Mouse (Mus musculus) kidney, embryonic 15.5 days (tissue): ENCODE measurements at regions not wholly inside any gene's neighbourhood (a gene's known extent, or its start where the extent isn't known, plus 50 kb on each side); places are given as distances from the start of the nearest gene placed in this dataset.

Source experiments
- ATAC-seq: fragments of 200-750 bp; cut with Nextera tagmentation; replicated peaks from 2 replicates; pipeline ENCODE4 v1.8.0; 2017; ENCODE audit warnings: moderate TSS enrichment; ENCODE audit not compliant: low FRiP score
- H3K27ac ChIP-seq: fragments of 300-500 bp; sonication (generic); 2 replicates; pipeline ENCODE4 v1.5.1; 2015; ENCODE audit warnings: mild to moderate bottlenecking, inconsistent platforms
- H3K27me3 ChIP-seq: fragments of 300-500 bp; sonication (generic); 2 replicates; pipeline ENCODE4 v1.6.1; 2015; ENCODE audit warnings: inconsistent platforms
- H3K36me3 ChIP-seq: fragments of 300-500 bp; sonication (generic); 2 replicates; pipeline ENCODE4 v1.6.1; 2015; ENCODE audit warnings: inconsistent platforms
- H3K4me1 ChIP-seq: fragments of 300-500 bp; sonication (generic); 2 replicates; pipeline ENCODE4 v1.6.1; 2015; ENCODE audit warnings: inconsistent platforms
- H3K4me2 ChIP-seq: fragments of 300-500 bp; sonication (generic); 2 replicates; pipeline ENCODE4 v1.6.1; 2015; ENCODE audit warnings: moderate library complexity, mild to moderate bottlenecking, inconsistent platforms
- H3K4me3 ChIP-seq: fragments of 300-500 bp; sonication (generic); replicated peaks from 2 replicates; pipeline ENCODE4 v1.5.1; 2015; ENCODE audit warnings: mild to moderate bottlenecking, inconsistent platforms
- H3K9ac ChIP-seq: fragments of 300-500 bp; sonication (generic); 2 replicates; pipeline ENCODE4 v1.6.1; 2015; ENCODE audit warnings: mild to moderate bottlenecking, inconsistent platforms
- H3K9me3 ChIP-seq: fragments of 300-500 bp; sonication (generic); replicated peaks from 2 replicates; pipeline ENCODE4 v1.6.1; 2016; ENCODE audit warnings: inconsistent platforms
- WGBS: fragments of 180-500 bp; shearing (Covaris S2); methylation state at CpG from one replicate; pipeline ENCODE4 v1.1.7; 2015; ENCODE audit warnings: mixed read lengths; 5-methylcytosine and 5-hydroxymethylcytosine counted together

- no peak for ATAC-seq
- no peak overlapping the region for H3K4me3 ChIP-seq
- H3K27ac ChIP-seq: no peak overlapping the region
- H3K36me3 ChIP-seq: no peaks in the 10 kb centered on the region
- no peaks in the 10 kb centered on the region for H3K27me3 ChIP-seq
- no peaks in the 10 kb centered on the region for H3K4me1 ChIP-seq
- H3K9me3 ChIP-seq: no peaks in the 10 kb centered on the region
- no peak overlapping the region for H3K4me2 ChIP-seq
- no peak overlapping the region for H3K9ac ChIP-seq
Measured at GRCm38 (mm10) chr4:53915326-53915725, 89.5 kb downstream of the Tmem38b start.

- Histone ChIP-seq H3K27ac (no peak overlapping the region), H3K36me3 (no peaks in the 10 kb centered on the region), H3K27me3 (no peaks in the 10 kb centered on the region), H3K9ac (no peak overlapping the region), H3K4me3 (no peak overlapping the region), H3K9me3 (no peaks in the 10 kb centered on the region), H3K4me1 (no peaks in the 10 kb centered on the region), H3K4me2 (no peak overlapping the region)
- peak; percentile 64; the same call in 1 of the 2 replicates for ATAC-seq
Measured at GRCm38 (mm10) chr4:53919188-53919587, 93.3 kb downstream of the Tmem38b start.

DNA sequence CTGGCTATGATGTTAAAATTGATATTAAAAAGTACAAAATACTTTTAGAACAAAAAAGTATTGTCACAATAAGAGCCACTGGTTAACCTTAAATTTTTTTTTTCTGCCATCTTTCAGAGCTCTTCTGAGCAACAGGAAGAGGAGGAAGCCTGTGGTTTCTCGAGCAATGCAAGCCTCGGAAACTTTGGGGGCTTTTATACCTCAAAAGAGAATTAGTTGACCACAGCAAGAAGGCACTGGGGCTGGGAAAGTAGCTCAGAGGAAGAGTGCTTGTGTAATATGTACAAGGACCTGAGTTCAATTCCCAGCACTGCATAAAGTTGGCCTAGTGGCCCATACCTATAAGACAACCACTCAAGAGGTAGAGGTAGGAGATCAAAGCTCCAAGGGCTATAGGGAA, 94.7 kb downstream of the Tmem38b start:
- no peaks in the 10 kb centered on the region for H3K4me1 ChIP-seq
- no peaks in the 10 kb centered on the region for H3K9me3 ChIP-seq
- no peak for ATAC-seq
- H3K4me2 ChIP-seq: no peak overlapping the region
- H3K27me3 ChIP-seq: no peaks in the 10 kb centered on the region
- no peak overlapping the region for H3K4me3 ChIP-seq
- H3K36me3 ChIP-seq: no peaks in the 10 kb centered on the region
- 59% methylated on average over 2 of the region's 2 CpGs for whole genome bisulfite sequencing
- H3K27ac ChIP-seq: no peak overlapping the region
- H3K9ac ChIP-seq: no peak overlapping the region

DNA sequence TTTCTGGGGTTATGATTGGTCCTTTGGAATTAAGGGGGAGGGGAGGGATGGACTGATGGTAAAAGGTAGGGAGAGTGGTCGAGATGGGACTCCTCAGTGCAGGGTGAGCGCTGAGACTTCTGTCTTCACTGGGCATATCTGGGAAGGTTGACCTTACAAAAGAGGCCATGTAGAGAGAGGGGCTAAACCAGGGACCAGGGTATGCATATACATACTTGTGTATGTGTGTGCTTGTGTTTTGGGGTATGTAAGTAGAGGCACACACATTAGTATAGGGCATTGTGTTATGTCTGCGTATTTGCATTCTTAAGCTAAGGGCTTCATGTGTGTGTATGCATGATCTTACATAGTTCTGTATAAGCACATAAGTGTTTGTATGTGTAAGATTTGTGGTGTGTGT, 105.2 kb downstream of the Tmem38b start:
- Histone ChIP-seq H3K9me3 (no peaks in the 10 kb centered on the region), H3K36me3 (no peaks in the 10 kb centered on the region), H3K27me3 (no peaks in the 10 kb centered on the region), H3K4me3 (no peak overlapping the region), H3K9ac (no peak overlapping the region), H3K27ac (no peak overlapping the region), H3K4me1 (peaks cover 3% of the 10 kb centered on the region; the same call in 1 of the 2 replicates), H3K4me2 (no peak overlapping the region)
- WGBS: 88% methylated on average over 3 of the region's 3 CpGs
- peak; percentile 43 for ATAC-seq

DNA sequence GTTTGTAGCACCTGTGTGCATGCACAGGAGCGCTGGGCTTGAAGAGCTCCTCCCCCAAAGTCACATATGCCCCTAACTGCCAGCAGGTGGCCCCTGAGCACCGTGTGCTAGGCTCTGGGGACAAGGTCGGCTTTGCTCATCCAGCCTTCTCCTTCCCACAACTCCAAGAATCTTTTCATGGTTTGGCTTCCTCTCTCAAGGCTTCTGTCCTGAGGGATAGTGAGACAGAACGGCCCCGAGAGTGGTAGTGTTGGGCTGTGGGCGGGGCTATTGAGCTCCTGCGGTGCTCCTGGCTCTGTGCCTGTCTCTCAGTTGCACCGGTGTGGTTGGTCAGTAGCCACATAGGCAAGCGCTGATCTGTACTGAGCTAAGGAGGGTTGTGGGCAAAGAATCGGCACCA, 105.7 kb downstream of the Tmem38b start:
- Histone ChIP-seq H3K27ac (no peak overlapping the region), H3K9me3 (no peaks in the 10 kb centered on the region), H3K4me2 (peak overlapping the region; percentile 54), H3K9ac (no peak overlapping the region), H3K27me3 (no peaks in the 10 kb centered on the region), H3K4me3 (peak overlapping the region; percentile 33), H3K4me1 (peaks cover 3% of the 10 kb centered on the region; the same call in 1 of the 2 replicates), H3K36me3 (no peaks in the 10 kb centered on the region)
- WGBS: 16% methylated on average over 10 of the region's 10 CpGs
- peak; percentile 87 for ATAC-seq

- Histone ChIP-seq H3K4me1 (peaks cover 3% of the 10 kb centered on the region; the same call in 1 of the 2 replicates), H3K27ac (no peak overlapping the region), H3K4me3 (no peak overlapping the region), H3K27me3 (no peaks in the 10 kb centered on the region), H3K9me3 (no peaks in the 10 kb centered on the region), H3K9ac (no peak overlapping the region), H3K4me2 (no peak overlapping the region), H3K36me3 (no peaks in the 10 kb centered on the region)
- WGBS: 26% methylated on average over 5 of the region's 5 CpGs
- ATAC-seq: no peak
Measured at GRCm38 (mm10) chr4:53935306-53935705, 109.5 kb downstream of the Tmem38b start.

GRCm38 (mm10) chr4:53948736-53949135, 122.9 kb downstream of the Tmem38b start:
- Histone ChIP-seq H3K4me2 (no peak overlapping the region), H3K36me3 (no peaks in the 10 kb centered on the region), H3K9ac (no peak overlapping the region), H3K27me3 (no peaks in the 10 kb centered on the region), H3K9me3 (no peaks in the 10 kb centered on the region), H3K4me3 (no peak overlapping the region), H3K27ac (no peak overlapping the region), H3K4me1 (0 out of 2 replicates have a peak, but pooled peaks cover 4% of the 10 kb centered on the region)
- ATAC-seq: no peak
- 81% methylated on average over 7 of the region's 7 CpGs for WGBS

DNA sequence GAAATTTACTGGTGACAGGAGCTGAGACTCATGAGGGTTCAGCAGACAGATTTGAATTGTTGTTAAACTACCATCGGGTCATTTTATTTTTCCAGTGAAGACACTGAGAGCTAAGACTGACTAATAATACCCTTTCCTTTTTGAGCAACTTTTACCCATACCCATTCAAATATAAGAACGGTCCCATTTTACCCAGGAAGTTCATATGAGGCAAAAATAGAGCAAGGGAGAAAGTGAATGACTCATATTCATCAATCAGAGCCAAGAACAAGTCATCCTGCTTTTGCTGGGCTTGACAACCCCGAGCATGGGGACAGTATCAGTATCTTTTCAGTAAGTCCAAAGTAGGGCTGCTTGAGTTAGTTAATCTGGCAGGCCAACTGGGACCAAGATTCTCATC, 123.3 kb downstream of the Tmem38b start:
- H3K36me3 ChIP-seq: no peaks in the 10 kb centered on the region
- H3K4me1 ChIP-seq: 0 out of 2 replicates have a peak, but pooled peaks cover 4% of the 10 kb centered on the region
- no peaks in the 10 kb centered on the region for H3K9me3 ChIP-seq
- WGBS: 84% methylated on average over 3 of the region's 3 CpGs
- no peak overlapping the region for H3K4me2 ChIP-seq
- no peak overlapping the region for H3K4me3 ChIP-seq
- H3K27ac ChIP-seq: no peak overlapping the region
- no peak for ATAC-seq
- H3K9ac ChIP-seq: no peak overlapping the region
- H3K27me3 ChIP-seq: no peaks in the 10 kb centered on the region

- Histone ChIP-seq H3K27ac (no peak overlapping the region), H3K4me3 (no peak overlapping the region), H3K36me3 (no peaks in the 10 kb centered on the region), H3K9me3 (no peaks in the 10 kb centered on the region), H3K4me1 (0 out of 2 replicates have a peak, but pooled peaks cover 4% of the 10 kb centered on the region), H3K9ac (no peak overlapping the region), H3K27me3 (no peaks in the 10 kb centered on the region), H3K4me2 (no peak overlapping the region)
- WGBS: 76% methylated on average over 6 of the region's 6 CpGs
- no peak for ATAC-seq
Measured at GRCm38 (mm10) chr4:53950496-53950895, 124.7 kb downstream of the Tmem38b start.

- H3K36me3 ChIP-seq: no peaks in the 10 kb centered on the region
- no peak overlapping the region for H3K9ac ChIP-seq
- no peak for ATAC-seq
- 0 out of 2 replicates have a peak, but pooled peaks cover 4% of the 10 kb centered on the region for H3K4me1 ChIP-seq
- H3K27ac ChIP-seq: no peak overlapping the region
- no peak overlapping the region for H3K4me3 ChIP-seq
- WGBS: 32% methylated on average over 3 of the region's 3 CpGs
- no peak overlapping the region for H3K4me2 ChIP-seq
- H3K9me3 ChIP-seq: no peaks in the 10 kb centered on the region
- no peaks in the 10 kb centered on the region for H3K27me3 ChIP-seq
Measured at GRCm38 (mm10) chr4:53951003-53951733, 125.3 kb downstream of the Tmem38b start.

- Histone ChIP-seq H3K36me3 (no peaks in the 10 kb centered on the region), H3K27me3 (no peaks in the 10 kb centered on the region), H3K27ac (0 out of 2 replicates have a peak overlapping the region, but pooled peaks have one; percentile 13), H3K9ac (no peak overlapping the region), H3K4me2 (no peak overlapping the region), H3K4me3 (no peak overlapping the region), H3K9me3 (no peaks in the 10 kb centered on the region), H3K4me1 (0 out of 2 replicates have a peak, but pooled peaks cover 4% of the 10 kb centered on the region)
- no peak for ATAC-seq
- 66% methylated on average over 5 of the region's 5 CpGs for WGBS
Measured at GRCm38 (mm10) chr4:53951734-53952109, 125.9 kb downstream of the Tmem38b start.

DNA sequence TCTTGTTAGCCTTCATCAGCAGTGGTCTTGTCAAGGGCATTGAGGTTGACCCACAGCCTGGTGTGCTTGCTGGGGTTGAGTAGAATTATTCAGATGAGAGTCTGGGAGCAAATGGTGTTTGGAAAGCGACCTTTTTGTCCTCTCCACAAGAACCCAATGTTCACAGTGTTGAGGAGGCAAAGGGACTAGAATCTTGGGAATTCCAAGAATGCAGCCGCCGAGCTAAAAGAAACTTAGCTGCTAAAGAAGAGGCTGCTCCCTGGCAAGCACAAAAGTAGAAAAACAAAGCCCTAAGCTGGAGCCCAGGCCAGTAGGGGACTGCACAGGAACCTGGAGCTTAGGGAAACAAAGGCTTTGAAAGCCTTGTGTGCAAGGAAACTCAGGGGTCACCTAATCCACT, 126.4 kb downstream of the Tmem38b start:
- peak overlapping the region; percentile 20; the same call in 1 of the 2 replicates for H3K27ac ChIP-seq
- 0 out of 2 replicates have a peak, but pooled peaks cover 4% of the 10 kb centered on the region for H3K4me1 ChIP-seq
- WGBS: 27% methylated on average over 3 of the region's 3 CpGs
- no peaks in the 10 kb centered on the region for H3K36me3 ChIP-seq
- no peak overlapping the region for H3K4me3 ChIP-seq
- no peak overlapping the region for H3K9ac ChIP-seq
- peak; percentile 33; the same call in 1 of the 2 replicates for ATAC-seq
- no peaks in the 10 kb centered on the region for H3K9me3 ChIP-seq
- no peak overlapping the region for H3K4me2 ChIP-seq
- no peaks in the 10 kb centered on the region for H3K27me3 ChIP-seq

DNA sequence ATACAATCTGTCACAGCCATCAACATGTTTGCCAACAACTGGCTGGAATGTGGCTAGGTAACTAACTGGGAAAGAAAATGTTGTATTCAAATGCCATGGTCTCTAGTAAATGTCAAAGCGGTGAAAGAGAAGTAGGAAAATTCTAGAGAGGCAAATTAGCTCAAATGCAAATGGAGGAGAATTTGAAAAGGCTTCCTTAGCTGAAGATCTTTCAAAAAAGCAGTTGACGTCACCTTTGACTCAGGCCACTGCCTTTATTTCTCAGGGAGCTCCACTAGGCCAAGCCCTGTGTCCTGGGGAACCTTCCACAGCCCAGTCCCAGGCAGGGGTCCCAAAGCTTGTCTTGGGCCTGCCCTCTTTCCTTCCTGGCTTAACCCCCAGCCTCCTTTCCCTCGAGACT, 136.6 kb downstream of the Tmem38b start:
- H3K9me3 ChIP-seq: no peaks in the 10 kb centered on the region
- no peak overlapping the region for H3K4me3 ChIP-seq
- no peaks in the 10 kb centered on the region for H3K36me3 ChIP-seq
- no peaks in the 10 kb centered on the region for H3K4me1 ChIP-seq
- no peak for ATAC-seq
- H3K4me2 ChIP-seq: no peak overlapping the region
- 77% methylated on average over 3 of the region's 3 CpGs for WGBS
- no peak overlapping the region for H3K27ac ChIP-seq
- H3K27me3 ChIP-seq: no peaks in the 10 kb centered on the region
- no peak overlapping the region for H3K9ac ChIP-seq
